Mouse (Mus musculus) liver, adult (tissue): ENCODE results near the gene Map4k5.

Experiments used
- GATA4 ChIP-seq: IDR thresholded peaks from 2 replicates; pipeline ENCODE4 v1.6.1; 2014; ENCODE audit warnings: mild to moderate bottlenecking, low read length; ENCODE audit not compliant: insufficient replicate concordance

Gene Map4k5

DNA sequence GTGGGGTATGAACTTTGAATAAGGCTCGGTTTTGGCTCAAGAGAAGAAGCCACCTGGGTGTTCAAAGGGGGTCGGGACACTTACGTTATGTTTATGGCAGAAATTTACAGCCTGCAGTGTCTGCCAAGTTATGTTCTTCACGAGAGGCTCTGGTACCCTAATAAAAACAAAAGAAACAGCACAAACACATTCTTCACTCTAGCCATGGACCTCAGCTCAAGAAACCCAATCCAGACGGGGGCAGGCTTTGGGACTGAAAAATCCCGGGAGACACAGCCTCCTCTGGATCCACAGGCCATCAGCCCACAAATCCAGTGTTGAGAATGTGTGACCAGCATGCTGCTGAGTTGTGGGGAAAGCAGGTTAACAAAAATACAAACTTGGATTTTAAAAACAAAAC lies 133.0 kb downstream of the Map4k5 start:
- TF ChIP-seq GATA4: no peak

DNA sequence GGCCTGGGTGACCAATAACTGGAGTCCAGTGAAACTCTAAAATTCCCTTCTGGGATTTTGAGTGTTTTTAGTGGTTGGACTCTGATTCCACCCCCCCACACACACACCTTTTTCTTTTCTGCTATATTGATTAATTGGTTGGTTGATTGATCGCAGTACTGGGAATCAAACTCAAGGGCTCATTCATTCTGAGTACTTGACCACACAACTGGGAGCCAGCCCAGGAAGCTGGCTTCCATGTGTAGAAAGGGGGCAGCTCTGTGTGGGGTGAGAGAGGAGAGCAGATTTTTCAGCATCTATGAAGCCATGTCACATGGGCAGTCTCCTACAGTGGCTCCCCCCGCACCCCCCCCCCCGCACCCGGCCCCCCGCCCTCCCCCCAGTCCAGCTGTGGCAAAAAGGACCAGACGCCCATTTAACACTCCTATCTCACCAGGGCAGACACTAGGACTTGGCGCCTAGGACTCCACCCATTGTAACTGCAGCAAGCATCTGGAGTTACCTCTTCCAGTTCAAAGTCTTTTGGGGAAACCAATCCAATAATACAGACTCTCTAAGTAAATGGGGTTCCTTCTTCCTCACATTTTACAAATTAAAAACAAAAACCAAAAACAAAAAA lies 133.6 kb downstream of the Map4k5 start:
- no peak for TF ChIP-seq GATA4

DNA sequence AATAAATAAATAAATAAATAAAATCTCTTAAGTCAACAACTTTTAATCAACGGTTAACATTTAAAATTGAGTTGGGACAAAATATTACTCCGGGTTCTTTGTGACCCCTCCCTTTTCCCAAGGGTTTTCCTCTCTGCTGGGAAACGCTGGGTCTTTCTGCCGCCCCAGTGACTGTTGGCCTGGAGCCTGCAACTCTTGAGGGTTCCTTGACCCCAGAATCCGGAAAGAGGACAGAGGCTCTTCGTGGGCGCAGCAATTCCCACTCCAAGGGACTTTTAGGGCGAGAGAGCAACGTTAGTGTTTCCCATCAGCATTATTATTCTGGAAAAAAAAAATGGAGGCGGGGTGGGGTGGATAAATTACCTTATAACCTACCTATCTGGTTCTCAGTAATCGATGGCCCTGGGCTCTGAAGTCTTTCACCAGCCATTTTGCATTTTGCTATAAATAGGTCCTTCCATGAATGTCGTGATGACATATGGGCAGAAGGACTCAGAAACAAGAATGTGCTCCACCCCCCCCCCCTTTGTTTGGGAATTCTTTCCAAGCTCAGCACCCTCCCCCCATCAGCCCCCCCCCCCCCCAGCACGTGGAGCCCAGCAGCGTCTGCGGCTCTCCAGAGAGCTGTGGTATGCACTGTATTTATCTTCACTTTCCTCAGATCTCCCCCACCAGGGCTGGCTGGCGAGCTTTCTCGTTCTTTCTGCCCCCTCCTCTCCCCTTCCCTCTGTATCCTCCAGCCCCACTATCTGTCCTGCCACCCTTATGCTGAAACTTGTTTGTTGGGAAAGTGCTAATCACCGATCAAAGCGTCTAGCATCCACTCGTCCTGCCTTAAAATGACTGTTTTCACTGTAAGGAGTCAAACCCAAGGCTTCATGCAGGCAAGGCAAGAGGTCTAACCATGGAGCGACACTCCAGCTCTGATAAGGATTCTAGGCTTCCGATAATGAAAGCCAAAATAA lies 134.5 kb downstream of the Map4k5 start:
- peak; percentile 57; the same call in 1 of the 2 replicates for TF ChIP-seq GATA4

DNA sequence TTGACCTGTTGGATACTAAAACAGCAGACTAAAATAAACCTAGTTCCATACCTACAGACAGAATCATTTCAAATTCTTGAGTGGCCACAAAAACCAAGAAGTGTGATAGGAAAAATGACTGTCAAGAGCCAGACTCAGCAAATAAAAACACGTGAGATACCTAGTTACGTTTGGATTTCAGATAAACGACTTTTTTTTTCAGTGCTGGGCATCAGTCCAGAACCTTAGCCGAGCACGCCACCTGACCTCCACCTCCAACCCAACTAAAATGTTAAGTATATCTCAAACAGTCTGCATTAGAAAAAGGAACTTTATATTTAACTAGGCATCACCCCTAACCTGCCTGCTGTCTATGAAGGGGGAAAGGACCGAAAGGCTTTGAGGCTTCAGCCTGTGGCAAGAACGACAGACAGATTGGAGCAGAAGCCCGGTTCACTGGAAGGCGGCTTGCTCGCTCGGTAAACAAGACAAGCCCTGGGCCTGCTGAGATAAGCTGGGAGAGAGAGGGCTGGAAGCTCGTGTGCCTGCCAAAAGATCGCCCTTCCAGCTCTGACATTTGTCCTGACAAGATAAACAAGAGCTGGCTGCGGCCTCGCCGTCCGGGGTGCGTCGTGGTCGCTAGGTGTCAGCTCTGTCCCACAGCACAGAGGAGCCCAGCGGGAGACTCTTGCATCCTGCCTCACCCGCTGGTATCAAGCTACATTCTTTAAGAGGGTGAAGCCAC lies 135.4 kb downstream of the Map4k5 start:
- TF ChIP-seq GATA4: peak; percentile 100

DNA sequence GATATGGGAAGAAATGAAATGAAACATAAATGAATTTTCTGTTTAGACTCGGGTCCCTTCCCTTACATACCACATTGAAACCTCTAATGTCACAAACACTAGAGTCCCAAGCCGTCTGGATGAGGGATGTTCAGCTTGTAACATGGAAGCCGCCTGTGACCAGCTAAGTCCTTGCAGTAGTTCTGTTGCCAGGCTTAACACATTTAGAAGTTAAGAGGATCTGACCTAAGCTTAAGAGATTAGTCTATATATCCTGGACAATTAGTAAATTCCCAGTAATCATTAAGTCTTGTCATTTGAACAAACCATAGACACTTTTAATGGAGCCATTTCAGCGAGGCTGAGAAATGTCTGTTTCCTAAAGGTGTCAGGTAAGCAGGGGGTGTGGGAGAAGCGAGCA lies 137.0 kb downstream of the Map4k5 start:
- no peak for TF ChIP-seq GATA4

DNA sequence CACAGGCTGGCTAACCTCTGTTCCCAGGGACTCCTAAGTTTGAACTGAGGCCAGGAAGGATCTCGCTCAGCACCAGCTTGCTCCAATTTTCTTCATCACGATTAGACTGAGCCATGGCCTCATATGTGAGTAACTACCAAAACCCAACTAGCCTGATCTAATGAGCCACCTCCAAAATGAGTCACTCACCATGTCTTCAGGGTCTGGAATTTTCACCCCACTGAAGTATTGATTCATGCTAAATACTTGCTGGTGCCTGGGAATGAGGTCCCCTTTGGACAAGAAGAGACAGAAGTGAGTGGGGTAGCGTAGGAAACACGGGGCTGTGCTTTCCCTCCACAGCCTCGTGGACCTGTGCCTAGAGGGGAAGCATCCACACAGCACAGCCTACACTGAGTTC lies 139.1 kb downstream of the Map4k5 start:
- TF ChIP-seq GATA4: no peak
